Mouse (Mus musculus) right cerebral cortex, postnatal 10 days (tissue): ENCODE measurements around the gene Podxl2.
A peak's percentile ranks its signal among the peaks of the same experiment; 100 is the strongest.

Source experiments
- DNase-seq, 2 experiments: peaks; one replicate each; pipeline ENCODE4 v3.0.0; 2021; ENCODE audit warnings: low spot score in 2 of 2

Gene Podxl2

GRCm38 (mm10) chr6:88889410-88890042 lies 14.7 kb upstream of the Podxl2 start:
- DNase-seq: no peak

- no peak for DNase-seq
Measured at GRCm38 (mm10) chr6:88886417-88886967, 11.6 kb upstream of the Podxl2 start.

DNA sequence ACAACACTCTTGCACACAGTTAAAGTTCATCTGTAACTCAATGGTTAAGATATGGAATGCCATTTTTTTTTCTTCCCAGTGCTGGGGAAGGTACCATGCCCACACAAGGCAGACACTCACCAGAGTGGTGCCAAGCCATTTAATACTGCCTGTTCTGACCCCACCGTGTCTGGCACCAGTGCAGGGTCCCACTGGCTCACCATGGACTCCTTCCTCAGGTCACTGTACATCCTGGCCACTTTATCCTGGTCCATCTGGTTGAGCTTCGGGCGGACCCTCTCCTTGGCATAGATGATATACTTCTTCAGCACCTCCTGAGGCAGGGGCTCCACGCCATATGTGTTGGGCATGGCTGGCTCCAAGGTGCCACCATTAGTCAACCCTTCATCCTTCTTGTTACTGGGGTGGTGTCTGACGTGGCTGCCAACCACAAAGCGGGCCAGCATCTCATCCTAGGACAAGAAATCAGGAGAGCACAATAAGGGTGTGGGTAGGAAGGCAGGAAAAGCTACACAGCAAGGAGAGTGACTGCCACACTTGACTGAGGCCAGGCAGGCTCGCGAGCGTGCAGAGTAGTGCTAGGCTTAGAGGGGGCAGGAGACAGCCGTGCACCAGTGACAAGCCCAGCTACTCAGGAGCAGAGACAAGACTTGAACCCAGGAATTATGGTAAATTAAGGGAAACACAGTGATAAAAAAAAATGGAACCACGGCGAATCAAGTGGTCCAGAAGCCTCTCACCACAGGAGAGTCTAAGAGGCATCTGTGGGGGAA lies 11.0 kb upstream of the Podxl2 start:
- DNase-seq: no peak

- no peak for DNase-seq
Measured at GRCm38 (mm10) chr6:88884690-88885089, 9.8 kb upstream of the Podxl2 start.

DNA sequence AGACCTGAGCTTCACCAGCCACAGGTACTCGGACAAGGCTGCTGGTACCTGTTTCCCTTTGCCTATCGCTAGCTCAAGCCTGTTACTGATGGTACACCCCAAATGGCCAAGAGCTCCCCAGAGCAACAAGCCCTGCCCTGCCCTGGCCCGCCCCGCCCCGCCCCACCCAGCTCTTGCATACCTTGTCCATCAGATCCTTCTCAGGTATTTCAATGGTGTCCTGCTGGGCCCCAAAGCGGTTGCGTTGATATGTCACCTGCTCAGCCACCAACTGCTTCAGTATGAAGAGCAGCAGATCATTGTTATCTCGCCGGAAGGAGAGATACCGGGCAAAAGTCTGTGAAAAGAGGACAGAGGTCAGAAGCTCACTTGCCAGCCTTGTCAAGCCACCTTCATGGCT lies 9.4 kb upstream of the Podxl2 start:
- DNase-seq: no peak

DNA sequence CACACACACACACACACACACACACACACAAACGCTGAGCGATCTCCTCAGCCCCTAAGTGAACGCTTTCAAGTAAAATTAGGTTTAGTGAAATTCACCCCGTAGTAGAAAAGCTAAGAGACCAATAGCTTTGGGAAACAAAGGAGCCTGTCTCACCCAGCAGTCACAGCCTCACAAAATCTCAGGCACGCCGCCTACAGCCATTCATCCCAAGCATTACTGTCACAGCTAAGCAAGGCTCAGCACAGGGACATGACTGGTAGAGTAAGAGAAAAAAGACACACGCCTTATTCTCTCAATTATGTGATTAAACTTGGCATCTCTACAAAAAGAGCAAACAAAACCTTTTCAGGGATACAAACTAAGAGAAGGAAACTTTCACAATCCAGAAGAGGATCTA lies 6.5 kb upstream of the Podxl2 start:
- DNase-seq: no peak

- DNase-seq: no peak
Measured at GRCm38 (mm10) chr6:88879471-88879870, 4.6 kb upstream of the Podxl2 start.

DNA sequence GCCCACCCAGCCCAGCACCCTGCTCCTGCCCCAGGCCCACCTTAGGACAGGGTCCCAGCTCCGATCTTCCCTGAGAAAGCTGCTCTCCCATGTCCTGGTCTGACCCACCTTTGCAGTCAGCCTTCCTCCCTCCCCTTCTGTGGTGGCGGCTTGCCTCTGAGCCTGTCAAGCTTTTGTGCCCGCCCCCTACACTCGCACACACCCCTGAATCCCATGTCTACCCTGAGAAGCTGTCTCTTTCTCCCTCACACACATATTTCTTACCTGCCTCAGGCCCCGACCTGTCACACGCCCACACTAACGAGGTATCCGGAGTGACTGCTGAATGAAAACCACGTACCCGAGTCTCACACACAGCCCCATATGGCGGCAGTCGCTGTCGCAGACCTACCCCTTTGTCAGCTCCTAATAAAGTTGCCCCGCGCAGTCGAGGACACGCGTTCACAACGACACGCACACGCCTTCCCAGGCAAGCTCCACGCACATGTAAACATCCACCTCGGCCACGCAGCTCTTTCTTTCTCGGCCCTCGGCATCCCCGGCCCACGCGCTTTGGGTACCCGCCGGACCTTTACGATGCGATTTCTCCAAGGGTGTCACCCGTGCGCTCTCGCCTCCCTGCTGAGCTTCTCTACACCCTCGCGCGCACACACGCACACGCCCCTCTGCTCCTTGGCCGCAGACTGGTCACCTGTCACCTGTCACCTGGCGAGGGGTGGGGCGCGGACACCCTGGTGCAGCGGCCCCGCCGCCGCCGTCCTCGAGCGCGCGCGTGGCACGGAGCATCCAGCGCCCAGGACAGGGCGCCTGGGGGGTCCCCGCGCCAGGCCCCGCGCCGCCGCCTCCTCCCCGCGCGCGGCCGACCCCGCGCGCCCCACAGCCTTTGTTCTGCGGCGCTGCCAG lies 628 bp downstream of the Podxl2 start:
- peak; percentile 65 to 75 for DNase-seq

- DNase-seq: peak in 1 of 2 experiments; percentile 54
Measured at GRCm38 (mm10) chr6:88872811-88873210, 2.0 kb downstream of the Podxl2 start.

- DNase-seq: peak; percentile 80 to 84
Measured at GRCm38 (mm10) chr6:88871546-88871945, 3.3 kb downstream of the Podxl2 start.

DNA sequence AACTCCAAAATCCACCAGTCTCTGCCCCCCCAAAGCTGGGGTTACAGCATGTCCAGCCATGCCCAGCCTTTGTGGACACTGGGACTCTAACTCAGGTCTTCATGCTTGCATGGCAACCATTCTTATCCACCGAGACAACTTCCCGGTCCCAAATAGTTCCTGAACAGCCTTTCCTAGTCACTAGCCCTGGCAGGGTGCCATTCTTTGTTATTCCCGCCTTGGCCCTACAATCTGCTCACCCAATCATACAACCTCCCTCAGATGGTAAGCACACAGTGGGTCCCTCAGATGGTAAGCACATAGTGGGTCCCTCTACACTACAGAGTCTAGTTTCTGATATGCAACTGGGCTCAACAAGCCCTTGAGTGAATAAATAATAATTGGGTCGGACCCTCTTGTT lies 4.2 kb downstream of the Podxl2 start:
- DNase-seq: peak in 1 of 2 experiments; percentile 57

- no peak for DNase-seq
Measured at GRCm38 (mm10) chr6:88869459-88869858, 5.4 kb downstream of the Podxl2 start.

DNA sequence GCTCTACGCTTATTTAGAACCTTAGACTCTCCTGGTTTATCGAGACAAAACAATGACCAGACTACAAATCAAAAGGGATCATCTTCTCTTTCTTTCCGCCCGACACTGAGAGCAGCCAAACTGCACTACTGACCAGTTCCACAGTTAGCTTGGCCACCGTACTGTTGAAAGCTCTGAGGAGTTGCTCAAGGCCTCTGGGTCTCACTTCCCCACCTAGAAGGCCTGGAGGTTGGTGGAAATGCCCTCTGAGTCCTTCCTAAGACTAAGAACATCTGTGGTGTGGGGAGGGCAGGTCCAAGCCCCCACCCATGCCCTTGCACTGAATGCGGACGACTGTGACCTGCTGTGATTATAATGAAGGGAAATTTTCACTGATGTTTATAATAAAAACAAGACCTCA lies 9.1 kb downstream of the Podxl2 start:
- no peak for DNase-seq

DNA sequence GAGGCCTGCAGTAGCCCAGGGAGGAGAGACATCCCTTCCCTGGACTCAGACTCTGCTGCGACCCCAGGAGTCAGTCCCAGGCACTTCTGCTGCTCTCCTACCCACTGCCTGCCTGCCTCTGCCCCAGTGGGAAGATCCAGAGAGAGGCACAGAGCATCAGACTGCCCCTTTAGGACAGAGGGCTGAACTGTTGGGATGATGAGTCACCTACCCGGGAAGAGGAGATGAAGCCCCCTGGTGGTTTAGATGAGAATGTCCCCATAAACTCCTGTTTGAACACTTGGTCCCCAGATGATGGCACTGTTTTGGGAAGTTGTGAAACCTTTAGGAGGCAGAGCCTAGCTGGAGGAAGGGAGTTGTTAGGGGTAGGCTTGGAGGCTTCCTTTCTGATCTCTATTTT lies 13.9 kb downstream of the Podxl2 start:
- DNase-seq: peak in 1 of 2 experiments; percentile 42

- DNase-seq: no peak
Measured at GRCm38 (mm10) chr6:88858341-88858740, 16.5 kb downstream of the Podxl2 start.

- no peak for DNase-seq
Measured at GRCm38 (mm10) chr6:88857830-88858229, 17.0 kb downstream of the Podxl2 start.

DNA sequence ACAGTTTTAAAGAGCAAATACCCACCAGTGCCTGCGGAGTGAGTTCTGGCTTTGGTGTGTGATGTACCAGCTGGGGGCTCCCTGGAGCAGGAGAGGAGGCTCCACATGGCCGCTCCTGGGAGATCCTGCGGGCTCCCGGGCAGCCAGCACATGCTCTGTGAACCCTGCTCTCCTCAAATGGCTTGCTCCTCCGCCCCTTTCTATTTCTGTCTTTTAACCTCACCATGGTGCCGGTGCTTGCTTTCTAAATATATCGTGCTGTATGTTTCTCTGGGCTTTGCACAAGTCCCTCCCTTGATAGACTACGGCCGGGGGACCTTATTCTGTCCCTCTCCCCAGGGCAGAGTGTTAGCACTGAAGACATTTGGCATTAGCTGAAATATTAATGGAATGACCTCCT lies 17.6 kb downstream of the Podxl2 start:
- DNase-seq: peak in 1 of 2 experiments; percentile 56

DNA sequence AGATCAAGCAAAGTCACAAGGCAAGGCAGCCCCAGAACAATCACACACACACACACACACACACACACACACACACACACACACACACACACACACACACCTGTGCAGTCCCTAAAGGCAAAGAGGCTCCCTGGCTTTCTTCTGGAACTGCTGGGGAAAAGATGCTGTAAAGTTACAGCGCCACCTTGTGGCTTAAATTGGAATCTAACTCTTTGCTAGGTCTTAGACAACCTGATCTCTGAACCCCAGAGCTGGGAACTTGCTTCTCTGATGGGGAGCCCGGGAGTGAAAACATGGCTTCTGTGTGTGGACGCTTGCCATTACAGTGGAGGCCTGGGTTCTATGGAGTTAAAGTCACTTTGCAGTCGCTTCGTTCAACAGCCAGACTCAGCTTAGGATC lies 19.2 kb downstream of the Podxl2 start:
- peak; percentile 63 to 73 for DNase-seq

DNA sequence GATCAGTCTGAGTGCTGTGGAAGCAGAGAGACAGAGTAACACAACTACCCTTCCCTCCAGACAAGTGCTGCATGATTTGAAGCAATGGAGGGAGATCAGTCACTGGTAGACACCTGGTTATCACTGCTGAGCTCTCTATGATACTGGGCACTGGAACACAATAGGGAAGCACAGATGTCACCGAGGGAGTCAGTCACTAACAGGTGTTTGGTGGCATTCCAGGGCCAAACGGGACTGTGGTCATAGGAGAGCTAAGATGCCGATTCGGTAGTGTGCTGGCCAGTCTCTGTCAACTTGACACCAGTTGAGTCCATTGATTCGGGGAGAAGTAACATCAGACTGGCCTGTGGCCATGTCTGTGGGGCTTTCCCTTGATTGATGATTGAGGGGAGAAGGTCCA lies 20.3 kb downstream of the Podxl2 start:
- DNase-seq: no peak

DNA sequence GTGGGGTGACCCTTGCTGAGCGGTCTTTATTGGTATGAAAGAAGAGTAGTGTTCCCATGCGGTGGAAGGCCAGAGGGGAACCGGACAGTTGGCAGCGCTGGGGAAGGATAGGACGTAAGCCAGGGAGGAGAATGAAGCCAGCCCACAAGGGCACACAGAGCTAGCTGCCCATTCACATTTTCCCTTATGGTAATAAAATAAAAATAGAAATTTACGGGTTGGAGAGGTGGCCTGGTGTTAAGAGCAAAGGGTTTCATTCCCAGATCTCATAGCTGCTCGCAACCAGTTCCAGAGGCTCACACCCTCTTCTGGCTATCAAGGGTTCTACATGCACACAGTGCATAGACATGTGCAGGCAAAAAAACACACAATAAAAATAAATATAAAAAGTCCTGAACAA lies 24.8 kb downstream of the Podxl2 start:
- DNase-seq: no peak

- DNase-seq: no peak
Measured at GRCm38 (mm10) chr6:88849270-88849669, 25.6 kb downstream of the Podxl2 start.

- DNase-seq: no peak
Measured at GRCm38 (mm10) chr6:88847571-88847970, 27.3 kb downstream of the Podxl2 start.
